Mouse (Mus musculus) left cerebral cortex, postnatal 14 days (tissue): ENCODE measurements around the gene P2rx1. TPM values are rescaled to one million over a fixed set of nuclear protein-coding genes. Genes with fewer than 3 reads are reported as not detected.

Source experiments
- DNase-seq, 2 experiments: peaks; one replicate each; pipeline ENCODE4 v3.0.0; 2021 to 2022; ENCODE audit warnings: low spot score in 2 of 2, mixed read lengths in 1 of 2
- intact Hi-C: fragments of 180-260 bp; cut with DNase I; formaldehyde crosslinking; loops from one replicate; pipeline ENCODE4 v1.15.1; 2025
- long read RNA-seq, 2 experiments: library from polyadenylated mRNA; stranded (forward); transcript quantifications; one replicate each; pipeline ENCODE4 v2.0.0; 2021
- total RNA-seq, 2 experiments: library from RNA; stranded (reverse); gene quantifications; 2 replicates each; pipeline ENCODE4 v1.2.3; 2021

The P2rx1 gene
- total RNA-seq: 1 to 10 TPM; 1.2 to 1.3 TPM
- long read RNA-seq, experiment 1, partial matches to known transcripts: 0 of 2 reads
- long read RNA-seq, experiment 1, other reads (novel, unspliced or antisense): 1 of 2 reads
- long read RNA-seq, experiment 2: 0 reads

GRCm38 (mm10) chr11:72998771-72999170 lies at the start of gene P2rx1:
TSS of gene P2rx1 (plus strand) at chr11:72999103.
- intact Hi-C loops: no loop called here
- DNase-seq: no peak

- intact Hi-C loops: no loop called here
- DNase-seq: no peak
These were observed 47.5 kb upstream of the P2rx1 start for GRCm38 (mm10) chr11:72951137-72952000.

GRCm38 (mm10) chr11:72952226-72952625 lies 46.7 kb upstream of the P2rx1 start:
- intact Hi-C loops: no loop called here
- no peak for DNase-seq

- no peak for DNase-seq
- intact Hi-C loops: no loop called here
These were observed 46.2 kb upstream of the P2rx1 start for GRCm38 (mm10) chr11:72952697-72953096.

- DNase-seq: no peak
- intact Hi-C loops: no loop called here
These were observed 45.8 kb upstream of the P2rx1 start for GRCm38 (mm10) chr11:72953116-72953439.

- DNase-seq: no peak
- intact Hi-C loops: no loop called here
These were observed 45.3 kb upstream of the P2rx1 start for GRCm38 (mm10) chr11:72953440-72954151.

GRCm38 (mm10) chr11:72954216-72954615 lies 44.7 kb upstream of the P2rx1 start:
- no peak for DNase-seq
- intact Hi-C loops: no loop called here

GRCm38 (mm10) chr11:72955339-72955974 lies 43.4 kb upstream of the P2rx1 start:
- intact Hi-C loops: no loop called here
- no peak for DNase-seq

- DNase-seq: no peak
- intact Hi-C loops: no loop called here
These were observed 41.6 kb upstream of the P2rx1 start for GRCm38 (mm10) chr11:72957318-72957717.

- intact Hi-C loops: no loop called here
- DNase-seq: no peak
These were observed 38.8 kb upstream of the P2rx1 start for GRCm38 (mm10) chr11:72959924-72960679.

GRCm38 (mm10) chr11:72960723-72961071 lies 38.2 kb upstream of the P2rx1 start:
- DNase-seq: no peak
- intact Hi-C loops: no loop called here

GRCm38 (mm10) chr11:72961072-72961980 lies 37.6 kb upstream of the P2rx1 start, which contains the start of gene Atp2a3:
TSS of gene Atp2a3 (plus strand) at chr11:72961169.
- DNase-seq: no peak
- intact Hi-C loops: no loop called here

GRCm38 (mm10) chr11:72962378-72962777 lies 36.5 kb upstream of the P2rx1 start:
- no peak for DNase-seq
- intact Hi-C loops: no loop called here

- intact Hi-C loops: no loop called here
- no peak for DNase-seq
These were observed 35.7 kb upstream of the P2rx1 start for GRCm38 (mm10) chr11:72963058-72963788.

GRCm38 (mm10) chr11:72963789-72964294 lies 35.1 kb upstream of the P2rx1 start:
- no peak for DNase-seq

GRCm38 (mm10) chr11:72974995-72975503 lies 23.9 kb upstream of the P2rx1 start:
- intact Hi-C loops: no loop called here
- no peak for DNase-seq

More at GRCm38 (mm10) chr11:72963789-72964294, 35.1 kb upstream of the P2rx1 start:
- intact Hi-C loops: no loop called here

- intact Hi-C loops: no loop called here
- no peak for DNase-seq
These were observed 16.4 kb upstream of the P2rx1 start for GRCm38 (mm10) chr11:72982516-72982915.
